Mouse (Mus musculus) bone marrow macrophage, adult 2 months (primary cell): ENCODE data around the gene Ptpre. TPM values are rescaled to one million over a fixed set of nuclear protein-coding genes. Genes with fewer than 3 reads are reported as not detected.

Experiments
- H3K27ac ChIP-seq: 2 replicates; pipeline ENCODE4 v1.5.1; 2012; ENCODE audit warnings: low read depth, low read length; ENCODE audit not compliant: insufficient read depth
- H3K4me1 ChIP-seq: 2 replicates; pipeline ENCODE4 v1.6.1; 2012; ENCODE audit warnings: low read length; ENCODE audit not compliant: control insufficient read depth, insufficient read depth
- H3K4me3 ChIP-seq: 2 replicates; pipeline ENCODE4 v1.5.1; 2012; ENCODE audit warnings: mild to moderate bottlenecking, low read length, moderate library complexity; ENCODE audit not compliant: insufficient read depth
- CTCF ChIP-seq: IDR thresholded peaks from 2 replicates; pipeline ENCODE4 v1.5.1; 2012; ENCODE audit warnings: low read depth, mild to moderate bottlenecking, low read length, moderate library complexity
- POLR2A ChIP-seq: IDR thresholded peaks from 2 replicates; pipeline ENCODE4 v1.6.1; 2012; ENCODE audit warnings: mild to moderate bottlenecking, low read depth, low read length, borderline replicate concordance
- polyA plus RNA-seq: library from polyadenylated mRNA; stranded (reverse); fragments of >200 nt; gene quantifications from 2 replicates; pipeline ENCODE4 v1.2.4, GENCODE M21; 2012; ENCODE audit not compliant: missing spikeins, insufficient read depth, insufficient read length

Gene Ptpre
- polyA plus RNA-seq, 1 experiment, result 45.3 TPM

DNA sequence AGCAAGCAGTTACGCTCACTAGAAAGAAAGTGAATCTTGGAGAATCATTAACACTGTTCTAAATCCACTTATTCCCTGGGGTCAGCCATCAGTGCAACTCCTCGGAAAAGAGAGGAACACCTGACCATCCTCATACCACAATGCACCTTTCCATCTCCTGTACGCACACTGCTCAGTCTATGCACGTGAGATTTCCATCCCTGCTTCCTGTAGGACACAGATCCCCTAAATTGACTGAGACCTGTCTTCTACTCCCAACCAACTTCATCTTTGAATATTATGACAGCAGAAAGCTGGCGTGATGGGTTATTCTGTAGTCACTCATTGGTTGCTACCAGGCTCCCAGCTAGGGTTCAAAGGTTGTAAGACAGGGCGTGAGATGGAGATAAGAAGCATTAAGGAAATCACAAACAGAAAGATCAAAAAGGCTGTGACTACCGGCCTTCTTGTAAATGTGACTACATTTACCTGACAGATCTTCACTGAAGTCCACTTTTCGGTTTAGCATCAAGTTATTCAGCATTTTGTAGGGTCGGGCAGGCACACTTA lies 166.4 kb downstream of the Ptpre start:
- peaks cover 32% of the 10 kb centered on the region for H3K4me1 ChIP-seq
- no peak for TF ChIP-seq POLR2A
- no peak for TF ChIP-seq CTCF
- no peak overlapping the region for H3K4me3 ChIP-seq
- H3K27ac ChIP-seq, result no peak overlapping the region

DNA sequence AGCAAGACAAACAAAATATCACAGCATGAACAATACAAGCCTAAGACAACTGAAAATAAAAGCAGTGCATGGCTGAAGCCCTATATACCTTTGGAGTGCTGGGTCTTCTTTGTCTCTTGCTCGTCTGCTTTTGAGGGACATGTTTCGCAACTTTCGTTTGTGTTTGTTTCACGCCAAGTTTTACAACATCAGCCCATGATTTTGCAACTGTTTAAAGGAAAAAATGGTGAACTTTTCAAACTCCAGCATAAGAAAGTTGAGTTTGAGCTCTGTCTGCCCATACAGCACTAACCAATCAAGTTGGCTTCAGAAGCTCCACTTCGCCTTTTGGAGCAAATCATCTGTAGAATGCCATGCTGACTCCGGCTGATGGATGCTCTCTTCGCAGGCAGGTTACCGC lies 167.0 kb downstream of the Ptpre start:
- Histone ChIP-seq H3K27ac (no peak overlapping the region), H3K4me3 (no peak overlapping the region), H3K4me1 (peaks cover 32% of the 10 kb centered on the region)
- TF ChIP-seq CTCF, result no peak
- no peak for TF ChIP-seq POLR2A

DNA sequence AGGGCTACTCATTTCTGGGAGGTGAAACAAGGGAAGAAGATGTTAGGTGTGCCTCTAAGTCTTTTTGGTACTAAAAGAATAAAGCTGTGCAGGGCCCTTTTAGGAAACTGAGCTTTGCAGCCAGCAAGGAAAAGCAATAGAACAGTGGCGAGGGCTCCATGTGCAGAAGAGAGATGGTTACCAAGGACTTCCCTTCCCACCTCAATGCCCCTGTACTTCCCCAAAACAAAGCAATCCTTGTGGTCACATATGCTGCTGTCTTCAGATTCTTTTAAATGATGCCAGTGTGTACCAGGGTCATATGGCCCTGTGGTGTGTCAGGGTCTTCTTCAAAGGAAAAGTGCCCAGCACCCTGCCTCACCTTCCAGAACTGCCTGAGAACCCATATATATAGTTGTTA lies 167.8 kb downstream of the Ptpre start:
- no peak for TF ChIP-seq POLR2A
- no peak for TF ChIP-seq CTCF
- Histone ChIP-seq H3K4me1 (peaks cover 36% of the 10 kb centered on the region), H3K4me3 (no peak overlapping the region), H3K27ac (peak overlapping the region; percentile 36; the same call in 1 of the 2 replicates)

GRCm38 (mm10) chr7:135705753-135706152 lies 168.5 kb downstream of the Ptpre start:
- TF ChIP-seq CTCF (no peak), POLR2A (no peak)
- Histone ChIP-seq H3K4me3 (no peak overlapping the region), H3K27ac (peak overlapping the region; percentile 36), H3K4me1 (peaks cover 36% of the 10 kb centered on the region)

DNA sequence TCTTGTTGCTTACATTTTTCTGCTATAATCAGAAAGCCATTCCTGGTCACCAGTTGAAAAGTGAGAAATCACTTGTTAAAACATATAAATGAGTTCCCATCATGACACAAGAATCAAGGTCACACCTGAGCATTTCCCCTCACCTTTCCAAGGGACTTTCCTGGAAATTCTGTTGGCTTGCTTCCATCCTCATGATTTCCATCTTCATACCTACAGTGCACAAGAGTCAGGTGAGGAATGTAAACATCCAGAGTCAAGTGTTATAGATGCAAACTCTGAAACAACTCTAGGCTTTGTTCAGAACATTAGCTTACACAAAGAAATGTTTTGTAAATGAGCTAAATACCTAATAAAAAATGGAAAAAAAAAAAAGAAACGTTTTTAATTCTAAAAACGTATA lies 173.4 kb downstream of the Ptpre start:
- TF ChIP-seq CTCF, result no peak
- no peak for TF ChIP-seq POLR2A
- H3K27ac ChIP-seq, result peak overlapping the region; percentile 75
- H3K4me1 ChIP-seq, result peaks cover 32% of the 10 kb centered on the region
- no peak overlapping the region for H3K4me3 ChIP-seq

DNA sequence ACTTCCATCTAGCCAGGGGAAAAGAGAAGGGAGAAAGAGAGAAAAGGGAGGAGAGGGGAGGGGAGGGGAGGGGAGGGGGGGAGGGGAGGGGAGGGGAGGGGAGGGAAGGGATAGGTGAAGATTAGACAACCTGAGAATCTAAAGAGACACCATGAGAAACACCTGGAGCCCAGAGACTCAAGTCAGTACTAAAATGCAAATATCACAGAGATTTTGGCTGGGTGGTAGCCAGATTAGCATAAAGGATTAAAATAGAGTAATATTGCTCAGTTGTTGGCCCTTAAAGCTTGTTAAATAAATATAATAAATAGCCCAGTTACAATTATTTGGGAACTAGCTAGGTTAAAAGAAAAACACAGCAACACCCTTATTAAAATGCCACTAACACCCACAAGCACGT lies 175.3 kb downstream of the Ptpre start:
- Histone ChIP-seq H3K4me1 (peaks cover 29% of the 10 kb centered on the region), H3K27ac (peak overlapping the region; percentile 39; the same call in 1 of the 2 replicates), H3K4me3 (no peak overlapping the region)
- TF ChIP-seq POLR2A (no peak), CTCF (no peak)

- TF ChIP-seq POLR2A, result no peak
- no peak for TF ChIP-seq CTCF
- peak overlapping the region; percentile 39 for H3K27ac ChIP-seq
- peak overlapping the region; percentile 22 for H3K4me3 ChIP-seq
- peaks cover 27% of the 10 kb centered on the region for H3K4me1 ChIP-seq
Observed at GRCm38 (mm10) chr7:135713326-135713725, 176.0 kb downstream of the Ptpre start.

DNA sequence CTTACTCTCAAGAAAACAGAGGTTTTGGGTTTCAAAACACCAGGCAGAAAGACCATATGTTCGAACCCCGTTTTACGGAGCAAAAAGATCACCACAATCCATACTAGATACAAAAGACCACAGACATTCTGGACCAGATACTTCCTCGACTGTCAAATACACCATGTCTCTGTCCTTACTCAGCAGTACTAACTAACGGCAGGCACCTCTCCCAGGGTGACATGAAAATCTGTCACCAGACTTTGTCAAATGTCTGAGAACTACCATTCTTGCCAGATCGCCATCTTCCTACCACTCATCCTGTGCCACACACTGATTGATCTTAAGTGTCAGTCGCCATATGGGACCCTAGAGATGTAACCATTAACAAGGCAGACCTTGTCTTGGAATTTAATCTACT lies 177.9 kb downstream of the Ptpre start:
- TF ChIP-seq POLR2A (no peak), CTCF (no peak)
- H3K27ac ChIP-seq, result peak overlapping the region; percentile 78
- peak overlapping the region; percentile 99 for H3K4me3 ChIP-seq
- peaks cover 20% of the 10 kb centered on the region for H3K4me1 ChIP-seq

GRCm38 (mm10) chr7:135715642-135716444 lies 178.6 kb downstream of the Ptpre start, which contains the start of gene Mki67:
Gene Mki67, minus strand, starts transcription at chr7:135716361.
- peaks cover 15% of the 10 kb centered on the region for H3K4me1 ChIP-seq
- H3K27ac ChIP-seq, result peak within 1 kb of the TSS; percentile 78
- no peak for TF ChIP-seq POLR2A
- TF ChIP-seq CTCF, result no peak
- peak within 1 kb of the TSS; percentile 99 for H3K4me3 ChIP-seq

DNA sequence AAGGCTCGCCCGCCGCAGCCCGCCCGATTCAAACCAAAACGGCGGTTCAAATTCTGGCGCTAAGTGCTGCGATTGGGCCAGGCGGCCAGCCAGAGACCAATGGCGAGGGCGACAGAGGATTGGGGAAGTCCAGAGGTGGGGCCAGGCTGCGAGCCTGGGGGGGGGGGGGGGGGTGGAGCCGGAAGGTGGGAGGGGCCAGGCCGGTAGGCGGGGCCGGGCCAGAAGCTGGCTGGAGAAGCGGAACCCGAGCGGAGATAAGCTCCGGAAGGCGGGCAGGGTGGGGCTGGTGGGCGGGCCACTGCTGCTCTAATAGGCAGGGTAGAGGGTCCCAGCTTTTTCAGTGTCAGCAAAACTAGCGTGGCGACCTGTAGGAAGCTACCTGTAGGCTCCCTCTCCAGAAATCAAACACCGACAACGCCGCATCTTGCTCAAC lies 179.2 kb downstream of the Ptpre start:
- H3K4me1 ChIP-seq, result peaks cover 15% of the 10 kb centered on the region
- TF ChIP-seq CTCF (no peak), POLR2A (no peak)
- peak overlapping the region; percentile 17; the same call in 1 of the 2 replicates for H3K27ac ChIP-seq
- H3K4me3 ChIP-seq, result peak overlapping the region; percentile 67
